Mouse (Mus musculus): Measurements from ENCODE around the gene Thrap3.

- TF ChIP-seq CTCF (IDR thresholded peaks at IDR 0.05; ENCODE audit: control insufficient read depth, insufficient read depth, low read length) (no peak), POLR2A (IDR thresholded peaks at IDR 0.05; ENCODE audit: borderline replicate concordance, control insufficient read depth, low read depth, low read length) (no peak)
Observed at GRCm38 (mm10) chr4:126123309-126124040, 79.1 kb downstream of the Thrap3 start.

Data from bone marrow, adult 2 months (tissue).